Mouse (Mus musculus) midbrain, embryonic 14.5 days (tissue): ENCODE data around the gene Maged1. TPM values are rescaled to one million over a fixed set of nuclear protein-coding genes. Genes with fewer than 3 reads are reported as not detected.

Source experiments
- polyA plus RNA-seq: library from polyadenylated mRNA; unstranded; fragments of >200 nt; fragmentation: Nextera tagmentation; extraction: Ambion mirVana; gene quantifications from 2 replicates; pipeline ENCODE4 v1.2.1, GENCODE M21; 2014

The Maged1 gene
- polyA plus RNA-seq, 1 experiment from 2014 or later, result 1,237 TPM

Other genes with a start within 250 kb of the Maged1 start
- gene Fam90a1b, start 175.4 kb downstream of the Maged1 start, polyA plus RNA-seq, result 0.09 and 0.28 TPM in 2 replicates
- 127 and 150 TPM in 2 replicates for gene Apoo, start 175.0 kb downstream of the Maged1 start, polyA plus RNA-seq
- 19.8 and 24.3 TPM in 2 replicates for gene Gspt2, start 93.9 kb upstream of the Maged1 start, polyA plus RNA-seq
- 2.9 and 3.1 TPM in 2 replicates for gene Zxdb, start 182.4 kb upstream of the Maged1 start, polyA plus RNA-seq